8 mouse cellular contexts compared by ENCODE assay signal in the genomic region with DNA sequence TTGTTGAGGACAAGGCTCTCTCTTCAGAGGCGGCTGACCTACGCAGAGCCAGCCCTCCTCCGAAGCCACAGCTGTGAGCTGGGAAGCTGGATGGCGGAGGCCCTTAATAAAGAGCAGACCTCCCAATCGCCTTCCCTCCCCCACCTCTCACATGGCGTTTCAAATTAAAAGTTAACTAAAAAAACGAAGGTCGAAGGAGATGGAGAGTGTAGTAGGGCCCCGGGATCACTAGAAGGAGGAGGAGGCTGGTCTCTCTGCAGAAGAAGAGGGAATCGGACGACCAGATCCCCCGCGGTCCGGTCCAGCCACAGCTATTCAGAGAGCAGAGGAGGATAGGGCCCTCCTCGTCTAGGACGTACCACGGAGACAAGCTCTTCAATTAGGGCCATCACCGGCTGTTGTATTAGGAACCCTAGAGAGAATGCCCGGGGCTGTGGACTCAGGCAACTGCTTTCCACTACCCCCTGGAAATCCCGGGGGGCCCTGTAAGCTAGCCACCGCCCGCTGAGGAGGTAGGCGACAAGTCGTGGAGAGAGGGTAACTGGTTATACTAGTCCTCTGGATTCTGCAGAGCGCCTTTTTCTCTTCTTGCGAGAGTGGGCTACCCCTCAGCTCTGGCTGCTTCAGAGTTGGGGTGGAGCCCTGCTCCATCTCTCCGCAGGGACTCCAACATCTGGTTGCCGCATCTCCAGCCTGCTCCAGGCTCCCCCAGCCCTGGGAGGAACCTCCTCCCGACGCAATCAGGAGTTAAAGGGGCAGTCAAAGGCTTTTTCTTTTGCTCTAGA. TPM values are rescaled to one million over a fixed set of nuclear protein-coding genes. Genes with fewer than 3 reads are reported as not detected.
DNase-seq lines count a peak whose midpoint lies in the region.

No protein-coding gene starts in this region.

- DNase-seq in ovary, postnatal 36 days (ENCODE audit: low spot score), result peak; percentile 21
- no peak for DNase-seq in ovary, adult 18-20 months (ENCODE audit: low spot score)
- DNase-seq in heart, adult 8-10 months (ENCODE audit: low spot score), result peak; percentile 46
- peak; percentile 21 for DNase-seq in kidney, adult 9 months
- peak; percentile 78 for DNase-seq in neural tube, embryonic 10.5 days (ENCODE audit: extremely low spot score, low spot score)
- DNase-seq in frontal cortex, postnatal 36 days (ENCODE audit: low spot score in 2 of 2), result no peak
- no peak for DNase-seq in right cerebral cortex, adult 2 months (ENCODE audit: low spot score in 2 of 2)
- no peak for DNase-seq in left cerebral cortex, adult 18-20 months (ENCODE audit: low spot score in 2 of 2)

RNA-seq across cellular contexts. Expression of gene Pdgfra, which starts 3.6 kb away (rescaled TPM):
- total RNA-seq in heart, adult 8-10 months (2022), result 10 to 100 TPM; 17.9 to 23.3 (median 21.5) TPM
- 10 to 100 TPM; 29.3 to 30.0 TPM for total RNA-seq in left cerebral cortex, adult 18-20 months (2021)

Comparison
In these comparisons a context has a peak if more than half of its experiments do, and no peak if none do; other contexts are left out.
1. DNase-seq: peak in ovary, postnatal 36 days (single experiment), heart, adult 8-10 months (single experiment), kidney, adult 9 months (single experiment) and neural tube, embryonic 10.5 days (single experiment); none in ovary, adult 18-20 months (single experiment), frontal cortex, postnatal 36 days (0 of 2), right cerebral cortex, adult 2 months (0 of 2) and left cerebral cortex, adult 18-20 months (0 of 2).